Mouse (Mus musculus) liver, postnatal 0 days (tissue): Measurements from ENCODE around the gene Prim1. TPM values are rescaled to one million over a fixed set of nuclear protein-coding genes. Genes with fewer than 3 reads are reported as not detected.

Experiments used
- ATAC-seq: fragments of 200-750 bp; cut with Nextera tagmentation; 2 replicates; pipeline ENCODE4 v1.8.0; 2017; ENCODE audit warnings: mild to moderate bottlenecking, moderate library complexity
- DNase-seq: peaks from one replicate; pipeline ENCODE4 v3.0.0-alpha.2; 2016
- H3K27ac ChIP-seq: fragments of 300-500 bp; sonication (generic); 2 replicates; pipeline ENCODE4 v1.5.1; 2014; ENCODE audit warnings: antibody characterized with exemption, moderate library complexity, mild to moderate bottlenecking, low read depth
- H3K27me3 ChIP-seq: fragments of 300-500 bp; sonication (generic); 2 replicates; pipeline ENCODE4 v1.6.1; 2014; ENCODE audit warnings: low read length, control low read depth, mixed read lengths; ENCODE audit not compliant: insufficient read depth
- H3K36me3 ChIP-seq: fragments of 300-500 bp; sonication (generic); replicated peaks from 2 replicates; pipeline ENCODE4 v1.6.1; 2014; ENCODE audit warnings: mild to moderate bottlenecking, control low read depth, low read length, moderate library complexity, mixed read lengths; ENCODE audit not compliant: insufficient read depth
- H3K4me1 ChIP-seq: fragments of 300-500 bp; sonication (generic); 2 replicates; pipeline ENCODE4 v1.6.1; 2014; ENCODE audit warnings: antibody characterized with exemption, mild to moderate bottlenecking, control low read depth; ENCODE audit not compliant: insufficient read depth
- H3K4me2 ChIP-seq: fragments of 300-500 bp; sonication (generic); 2 replicates; pipeline ENCODE4 v1.6.1; 2014; ENCODE audit warnings: low read depth, mild to moderate bottlenecking, low read length, moderate library complexity, mixed read lengths
- H3K4me3 ChIP-seq: fragments of 300-500 bp; sonication (generic); 2 replicates; pipeline ENCODE4 v1.5.1; 2014; ENCODE audit warnings: low read depth, low read length
- H3K9ac ChIP-seq: fragments of 300-500 bp; sonication (generic); replicated peaks from 2 replicates; pipeline ENCODE4 v1.6.1; 2014; ENCODE audit warnings: mild to moderate bottlenecking, moderate library complexity
- H3K9me3 ChIP-seq: fragments of 300-500 bp; sonication (generic); 2 replicates; pipeline ENCODE4 v1.6.1; 2016; ENCODE audit warnings: mild to moderate bottlenecking, control low read depth, low read length, mixed read lengths
- CTCF ChIP-seq: sonication (generic); IDR thresholded peaks from 2 replicates; pipeline ENCODE4 v1.5.1; 2016; ENCODE audit warnings: antibody characterized with exemption, low read depth
- EP300 ChIP-seq: IDR thresholded peaks from 2 replicates; pipeline ENCODE4 v1.6.1; 2016; ENCODE audit warnings: antibody characterized with exemption, low read depth, mild to moderate bottlenecking
- WGBS: fragments of 180-500 bp; shearing (Covaris S2); extraction: QIAGEN DNeasy Blood & Tissue Kit; methylation state at CpG from one replicate; pipeline ENCODE4 v1.1.7; 2014; ENCODE audit not compliant: insufficient replicate concordance; 5-methylcytosine and 5-hydroxymethylcytosine counted together
- polyA plus RNA-seq: library from polyadenylated mRNA; unstranded; fragments of >200 nt; fragmentation: Nextera tagmentation; extraction: Ambion mirVana; gene quantifications from 2 replicates; pipeline ENCODE4 v1.2.1, GENCODE M21; 2015

The Prim1 gene
- polyA plus RNA-seq, 1 experiment from 2014 or later, result 29.1 TPM

DNA sequence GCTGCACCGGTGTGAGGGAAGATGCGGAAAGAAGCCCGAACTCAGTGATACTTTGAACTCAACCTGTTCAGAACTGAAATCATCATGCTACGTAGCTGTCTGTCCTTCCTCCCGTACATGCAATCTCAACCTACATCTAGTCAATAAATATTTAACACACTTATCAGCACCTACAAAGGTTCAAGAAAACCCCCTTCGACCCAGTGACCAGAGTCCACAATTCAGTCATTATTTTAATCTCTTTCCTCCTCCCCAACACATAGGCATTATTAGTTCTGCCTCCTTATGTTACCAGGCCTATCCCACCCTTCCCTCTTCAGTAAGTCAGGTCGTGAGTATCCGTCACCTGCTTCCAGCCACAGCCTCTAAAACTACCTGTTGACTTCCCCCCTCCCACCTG, 9.5 kb upstream of the Prim1 start:
- 74% methylated on average over 8 of the region's 8 CpGs for WGBS
- ATAC-seq, result peak; percentile 18
- H3K9ac ChIP-seq, result no peak overlapping the region
- peak overlapping the region; percentile 17 for H3K27ac ChIP-seq
- H3K36me3 ChIP-seq, result no peaks in the 10 kb centered on the region
- H3K4me3 ChIP-seq, result no peak overlapping the region
- DNase-seq, result no peak
- no peaks in the 10 kb centered on the region for H3K4me1 ChIP-seq
- H3K9me3 ChIP-seq, result no peaks in the 10 kb centered on the region
- H3K4me2 ChIP-seq, result no peak overlapping the region
- TF ChIP-seq EP300 (no peak), CTCF (no peak)
- no peaks in the 10 kb centered on the region for H3K27me3 ChIP-seq

DNA sequence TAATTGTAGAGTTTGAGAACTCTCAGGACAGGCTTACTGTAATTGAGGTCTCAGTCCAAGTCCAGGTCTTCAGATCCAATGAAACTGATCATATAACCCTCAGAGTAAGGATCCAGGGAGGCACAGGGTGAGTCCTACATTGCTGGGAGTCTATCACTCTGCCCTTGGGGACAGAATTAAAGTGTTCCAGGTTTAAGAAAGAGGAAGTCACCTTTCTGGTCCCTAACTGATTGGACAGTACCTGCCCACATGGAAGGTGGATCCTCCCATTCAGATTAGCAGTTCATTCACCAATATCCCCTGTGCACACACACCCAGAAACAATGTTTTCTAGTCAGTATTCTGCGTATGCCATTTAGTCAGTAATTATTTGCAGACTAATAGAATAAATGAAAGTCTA, 7.5 kb upstream of the Prim1 start, which contains the start of gene Hsd17b6:
Gene Hsd17b6, minus strand, starts transcription at position 166 of the 400 bp plus-strand sequence.
- TF ChIP-seq CTCF, result no peak
- TF ChIP-seq EP300, result no peak
- no peak within 1 kb of the TSS for H3K27ac ChIP-seq

GRCm38 (mm10) chr10:128008207-128008889, 6.6 kb upstream of the Prim1 start:
- H3K9ac ChIP-seq, result no peak overlapping the region
- no peaks in the 10 kb centered on the region for H3K4me1 ChIP-seq
- TF ChIP-seq CTCF (peak; percentile 80), EP300 (no peak)
- H3K27ac ChIP-seq, result no peak overlapping the region
- H3K4me3 ChIP-seq, result no peak overlapping the region
- 11% methylated on average over 4 of the region's 4 CpGs for WGBS
- H3K36me3 ChIP-seq, result no peaks in the 10 kb centered on the region
- H3K4me2 ChIP-seq, result no peak overlapping the region
- H3K27me3 ChIP-seq, result no peaks in the 10 kb centered on the region
- DNase-seq (peak; percentile 81), ATAC-seq (peak; percentile 45; the same call in 1 of the 2 replicates)
- H3K9me3 ChIP-seq, result no peaks in the 10 kb centered on the region

More for the DNA sequence above, 7.5 kb upstream of the Prim1 start, which contains the start of gene Hsd17b6:
- no peaks in the 10 kb centered on the region for H3K4me1 ChIP-seq
- no peaks in the 10 kb centered on the region for H3K36me3 ChIP-seq
- H3K4me2 ChIP-seq, result no peak within 1 kb of the TSS
- WGBS, result 74% methylated on average over 1 of the region's 1 CpGs
- ATAC-seq (no peak), DNase-seq (no peak)
- no peaks in the 10 kb centered on the region for H3K9me3 ChIP-seq
- H3K27me3 ChIP-seq, result no peaks in the 10 kb centered on the region
- no peak within 1 kb of the TSS for H3K4me3 ChIP-seq
- H3K9ac ChIP-seq, result no peak within 1 kb of the TSS

DNA sequence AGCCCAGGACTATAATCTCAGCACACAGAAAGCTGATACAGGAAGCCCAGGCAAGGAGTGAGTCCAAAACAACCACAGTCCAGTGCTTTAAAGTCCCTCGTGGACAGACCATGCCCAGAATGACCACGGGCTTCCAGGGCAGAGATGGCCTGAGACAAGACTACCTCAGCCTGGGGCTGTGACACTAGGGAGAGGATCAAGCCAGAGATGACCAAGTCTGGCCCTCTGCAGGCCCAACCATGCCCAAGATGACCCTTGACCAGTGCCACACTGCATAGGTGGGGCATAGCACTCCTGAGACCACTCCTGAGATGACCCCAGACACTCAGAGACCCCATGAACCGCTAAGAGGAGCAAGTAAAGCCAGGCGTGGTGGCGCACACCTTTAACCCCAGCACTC, 5.2 kb upstream of the Prim1 start:
- DNase-seq, result no peak
- Histone ChIP-seq H3K27me3 (no peaks in the 10 kb centered on the region), H3K4me1 (no peaks in the 10 kb centered on the region), H3K4me2 (no peak overlapping the region), H3K9ac (no peak overlapping the region), H3K27ac (no peak overlapping the region), H3K4me3 (no peak overlapping the region), H3K36me3 (no peaks in the 10 kb centered on the region), H3K9me3 (no peaks in the 10 kb centered on the region)
- TF ChIP-seq EP300 (no peak), CTCF (no peak)
- ATAC-seq, result no peak
- WGBS, result 79% methylated on average over 5 of the region's 5 CpGs

DNA sequence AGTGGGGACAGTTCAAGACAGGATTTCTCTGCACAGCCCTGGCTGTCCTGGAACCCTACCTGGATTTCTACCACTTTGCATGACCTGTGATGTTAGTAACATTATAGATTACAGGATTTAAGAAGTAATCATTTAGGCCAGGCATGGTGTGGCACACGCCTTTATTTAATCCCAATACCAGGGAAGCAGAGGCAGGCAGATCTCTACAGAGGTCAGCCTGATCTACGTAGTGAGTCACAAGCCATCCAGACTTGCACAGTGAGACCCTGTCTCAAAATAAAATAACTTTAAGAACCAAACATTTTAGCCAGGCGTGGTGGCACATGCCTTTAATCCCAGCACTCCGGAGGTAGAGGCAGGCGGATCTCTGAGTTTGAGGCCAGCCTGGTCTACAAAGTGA, 7.2 kb downstream of the Prim1 start:
- no peak for DNase-seq
- no peak for ATAC-seq
- Histone ChIP-seq H3K36me3 (peaks cover 51% of the 10 kb centered on the region), H3K4me2 (no peak overlapping the region), H3K9ac (no peak overlapping the region), H3K4me1 (no peaks in the 10 kb centered on the region), H3K4me3 (no peak overlapping the region), H3K9me3 (no peaks in the 10 kb centered on the region), H3K27ac (no peak overlapping the region), H3K27me3 (no peaks in the 10 kb centered on the region)
- WGBS, result 93% methylated on average over 5 of the region's 5 CpGs
- no peak for TF ChIP-seq EP300
- no peak for TF ChIP-seq CTCF

GRCm38 (mm10) chr10:128023496-128023895, 8.5 kb downstream of the Prim1 start:
- Histone ChIP-seq H3K4me1 (no peaks in the 10 kb centered on the region), H3K27ac (no peak overlapping the region), H3K4me2 (no peak overlapping the region), H3K9me3 (no peaks in the 10 kb centered on the region), H3K27me3 (no peaks in the 10 kb centered on the region), H3K9ac (no peak overlapping the region), H3K4me3 (no peak overlapping the region), H3K36me3 (peaks cover 52% of the 10 kb centered on the region)
- ATAC-seq (no peak), DNase-seq (no peak)
- TF ChIP-seq CTCF (no peak), EP300 (no peak)
- WGBS, result 93% methylated on average over 10 of the region's 10 CpGs
